Comparison of ENCODE assay signal across 23 mouse cellular contexts in genomic region chr12:75713596-75713995, GRCm38 (mm10). TPM values are rescaled to one million over a fixed set of nuclear protein-coding genes. Genes with fewer than 3 reads are reported as not detected.
A peak's percentile ranks its signal among the peaks of the same experiment; 100 is the strongest.
DNase-seq lines count a peak whose midpoint lies in the region; ATAC-seq and TF ChIP-seq lines count a peak whose summit lies in the region.
"Had no signal": no experiment of that assay in that cellular context is flagged by ENCODE, and none has a peak within 500 bp of the region (broad histone marks: within the 10 kb centered on the region; RNA-seq: fewer than 3 reads in every experiment).

No protein-coding gene starts in this region.

- H3K4me3 ChIP-seq in heart, embryonic 12.5 days, result no peak overlapping the region
- no peak overlapping the region for H3K4me3 ChIP-seq in midbrain, embryonic 11.5 days (ENCODE audit: low read depth, low read length)
- H3K4me3 ChIP-seq in midbrain, postnatal 0 days (ENCODE audit: low read depth, low read length), result no peak overlapping the region
- no peak overlapping the region for H3K4me3 ChIP-seq in thymus, adult 2 months (ENCODE audit: control insufficient read depth, insufficient read depth, low read length)
- H3K4me3 ChIP-seq in MEL (ENCODE audit: control insufficient read depth in 1 of 2, insufficient read depth in 1 of 2, low read depth in 2 of 2, low read length in 2 of 2), result no peak overlapping the region
- no peak overlapping the region for H3K4me3 ChIP-seq in left cerebral cortex, adult 2 months

- no peak for TF ChIP-seq RAD21 in MEL (IDR thresholded peaks at IDR 0.05; ENCODE audit: low read depth, low read length)

- H3K9ac ChIP-seq in heart, embryonic 12.5 days, result no peak overlapping the region
- H3K9ac ChIP-seq in midbrain, embryonic 11.5 days (ENCODE audit: low read length), result no peak overlapping the region
- no peak overlapping the region for H3K9ac ChIP-seq in midbrain, postnatal 0 days (replicated peaks; ENCODE audit: low read length, poor library complexity, severe bottlenecking)
- H3K9ac ChIP-seq in MEL (ENCODE audit: control insufficient read depth, low read depth, low read length, poor library complexity, severe bottlenecking), result no peak overlapping the region

- peaks cover 15% of the 10 kb centered on the region for H3K36me3 ChIP-seq in heart, embryonic 12.5 days
- H3K36me3 ChIP-seq in midbrain, embryonic 11.5 days (ENCODE audit: control insufficient read depth, insufficient read depth, low read length), result no peaks in the 10 kb centered on the region
- 0 out of 2 replicates have a peak, but pooled peaks cover 8% of the 10 kb centered on the region for H3K36me3 ChIP-seq in midbrain, postnatal 0 days (ENCODE audit: insufficient read depth, low read length)
- H3K36me3 ChIP-seq in thymus, adult 2 months (ENCODE audit: control insufficient read depth, insufficient read depth, low read length), result peaks cover 19% of the 10 kb centered on the region
- peaks cover 3 to 21% of the 10 kb centered on the region in 2 experiments; a peak in 3 of 4 replicates for H3K36me3 ChIP-seq in MEL (ENCODE audit: control insufficient read depth in 1 of 2, insufficient read depth in 2 of 2, low read length in 2 of 2)

- no peak for TF ChIP-seq EP300 in MEL (IDR thresholded peaks at IDR 0.05; ENCODE audit: low read depth in 1 of 2, low read length in 2 of 2)

- H3K9me3 ChIP-seq in heart, embryonic 12.5 days (replicated peaks), result no peaks in the 10 kb centered on the region
- H3K9me3 ChIP-seq in midbrain, embryonic 11.5 days (ENCODE audit: control insufficient read depth, low read length), result no peaks in the 10 kb centered on the region
- H3K9me3 ChIP-seq in midbrain, postnatal 0 days (ENCODE audit: low read length), result no peaks in the 10 kb centered on the region
- H3K9me3 ChIP-seq in MEL (replicated peaks; ENCODE audit: insufficient read depth, low read length), result no peaks in the 10 kb centered on the region
- H3K9me3 ChIP-seq: G1E had no signal

- intact Hi-C loops in left cerebral cortex, adult 2 months (cut with DNase I), result no loop called here

- H3K27me3 ChIP-seq in heart, embryonic 12.5 days (replicated peaks), result no peaks in the 10 kb centered on the region
- no peaks in the 10 kb centered on the region for H3K27me3 ChIP-seq in midbrain, embryonic 11.5 days (ENCODE audit: control insufficient read depth, insufficient read depth, low read length)
- no peaks in the 10 kb centered on the region for H3K27me3 ChIP-seq in midbrain, postnatal 0 days (ENCODE audit: insufficient read depth, low read length)
- H3K27me3 ChIP-seq in thymus, adult 2 months (ENCODE audit: control insufficient read depth, insufficient read depth, low read length), result no peaks in the 10 kb centered on the region
- H3K27me3 ChIP-seq in MEL (ENCODE audit: control insufficient read depth in 1 of 2, insufficient read depth in 2 of 2, low read length in 2 of 2), result no peaks in the 10 kb centered on the region
- H3K27me3 ChIP-seq: CH12.LX, Patski had no signal

- DNase-seq in heart, adult 11 months, result peak; percentile 77
- DNase-seq in midbrain, embryonic 11.5 days (ENCODE audit: low spot score, missing footprints), result peak; percentile 66
- DNase-seq in midbrain, postnatal 0 days (ENCODE audit: low spot score), result no peak
- DNase-seq in thymus, adult 2 months, result no peak
- DNase-seq in thymus, postnatal 36 days, result no peak
- no peak for DNase-seq in MEL (ENCODE audit: low read depth, low spot score)
- DNase-seq in left cerebral cortex, adult 2 months (ENCODE audit: extremely low spot score in 1 of 2, low spot score in 2 of 2), result no peak
- DNase-seq: adrenal gland, adult 2 months; adrenal gland, adult 8-10 months; adrenal gland, postnatal 10 days; adrenal gland, postnatal 14 days; adrenal gland, postnatal 25 days; adrenal gland, postnatal 36 days; B cell, adult 2 months; cerebellum, adult 11 months; cerebellum, adult 11-12 months; cerebellum, adult 18-20 months had no signal

- 83% methylated on average over 9 of the region's 9 CpGs for WGBS in heart, embryonic 12.5 days
- 88% methylated on average over 9 of the region's 9 CpGs for WGBS in midbrain, embryonic 11.5 days
- 93% methylated on average over 9 of the region's 9 CpGs for WGBS in midbrain, postnatal 0 days
- 83% methylated on average over 9 of the region's 9 CpGs for WGBS in thymus, adult 2 months

- TF ChIP-seq CTCF in midbrain, postnatal 0 days (IDR thresholded peaks at IDR 0.05), result no peak
- no peak for TF ChIP-seq CTCF in thymus, adult 2 months (IDR thresholded peaks at IDR 0.05; ENCODE audit: borderline replicate concordance, control insufficient read depth, extremely low read depth, insufficient read depth, low read length, poor library complexity)
- TF ChIP-seq CTCF in MEL (IDR thresholded peaks at IDR 0.05 in 2 of 3, conservative IDR thresholded peaks at IDR 0.05 in 1 of 3; ENCODE audit: control insufficient read depth in 1 of 3, insufficient read depth in 1 of 3, low read depth in 2 of 3, low read length in 3 of 3, poor library complexity in 1 of 3, severe bottlenecking in 1 of 3), result no peak
- no peak for TF ChIP-seq CTCF in left cerebral cortex, adult 2 months (IDR thresholded peaks at IDR 0.05)

- H3K4me2 ChIP-seq in heart, embryonic 12.5 days, result no peak overlapping the region
- H3K4me2 ChIP-seq in midbrain, embryonic 11.5 days, result no peak overlapping the region
- no peak overlapping the region for H3K4me2 ChIP-seq in midbrain, postnatal 0 days (ENCODE audit: low read depth, low read length, poor library complexity, severe bottlenecking)

- H3K79me2 ChIP-seq in MEL (ENCODE audit: control insufficient read depth, insufficient read depth, low read length, poor library complexity), result no peaks in the 10 kb centered on the region

- TF ChIP-seq POLR2A in thymus, adult 2 months (IDR thresholded peaks at IDR 0.05; ENCODE audit: control insufficient read depth, extremely low read depth, insufficient read depth, low read length, poor library complexity), result no peak
- TF ChIP-seq POLR2A in MEL (IDR thresholded peaks at IDR 0.05; ENCODE audit: control insufficient read depth in 1 of 2, insufficient read depth in 1 of 2, low read depth in 1 of 2, low read length in 2 of 2, poor library complexity in 1 of 2), result no peak

- no peak for ATAC-seq in heart, embryonic 12.5 days (ENCODE audit: insufficient number of reproducible peaks, low FRiP score)
- ATAC-seq in midbrain, embryonic 11.5 days (ENCODE audit: low FRiP score), result no peak
- no peak for ATAC-seq in midbrain, postnatal 0 days (ENCODE audit: low FRiP score)
- ATAC-seq: activated CD4-positive, CD25-positive, alpha-beta regulatory T cell, adult 4 months; CD4-positive, CD25-positive, alpha-beta regulatory T cell, adult 4 months; Patski had no signal

- no peaks in the 10 kb centered on the region for H3K4me1 ChIP-seq in heart, embryonic 12.5 days (replicated peaks)
- no peaks in the 10 kb centered on the region for H3K4me1 ChIP-seq in midbrain, embryonic 11.5 days (ENCODE audit: control insufficient read depth, insufficient read depth, low read length)
- no peaks in the 10 kb centered on the region for H3K4me1 ChIP-seq in midbrain, postnatal 0 days (ENCODE audit: insufficient read depth, low read length)
- no peaks in the 10 kb centered on the region for H3K4me1 ChIP-seq in thymus, adult 2 months (replicated peaks; ENCODE audit: control insufficient read depth, insufficient read depth, low read length)
- peaks cover 3 to 20% of the 10 kb centered on the region in 2 experiments; a peak in 3 of 4 replicates for H3K4me1 ChIP-seq in MEL (ENCODE audit: control insufficient read depth in 1 of 2, insufficient read depth in 2 of 2, low read length in 2 of 2)

- H3K27ac ChIP-seq in heart, embryonic 12.5 days (ENCODE audit: poor library complexity, severe bottlenecking), result no peak overlapping the region
- no peak overlapping the region for H3K27ac ChIP-seq in midbrain, embryonic 11.5 days (ENCODE audit: low read depth, low read length)
- no peak overlapping the region for H3K27ac ChIP-seq in midbrain, postnatal 0 days (ENCODE audit: low read depth, low read length)
- peak overlapping the region; percentile 37; the same call in 1 of the 2 replicates for H3K27ac ChIP-seq in thymus, adult 2 months (ENCODE audit: control insufficient read depth, insufficient read depth, low read length)
- H3K27ac ChIP-seq in MEL (ENCODE audit: control insufficient read depth, low read depth, low read length), result peak overlapping the region; percentile 53; the same call in 1 of the 2 replicates
- H3K27ac ChIP-seq in left cerebral cortex, adult 2 months, result no peak overlapping the region

TF ChIP-seq in MEL, 35 proteins besides CTCF, POLR2A, EP300 and RAD21 (continues in another document):
- TF ChIP-seq UBTF (IDR thresholded peaks at IDR 0.05; ENCODE audit: borderline replicate concordance, insufficient read depth, low read depth, low read length) (no peak), ZNF384 (IDR thresholded peaks at IDR 0.05; ENCODE audit: low read depth, low read length) (no peak), POLR2AphosphoS5 (IDR thresholded peaks at IDR 0.05; ENCODE audit: borderline replicate concordance, low read depth, low read length) (no peak), ZMIZ1 (IDR thresholded peaks at IDR 0.05; ENCODE audit: low read depth, low read length) (no peak), NELFE (IDR thresholded peaks at IDR 0.05; ENCODE audit: low read depth, low read length) (no peak), MAFK (IDR thresholded peaks at IDR 0.05; ENCODE audit: borderline replicate concordance, low read depth, low read length) (no peak)

RNA-seq across cellular contexts. Expression of gene Sgpp1, which starts 21.9 kb away (rescaled TPM):
- 24.0 and 25.4 TPM in 2 replicates for polyA plus RNA-seq in heart, embryonic 12.5 days (2016; fragmentation: Nextera tagmentation; extraction: Ambion mirVana)
- 10.0 and 10.2 TPM in 2 replicates for polyA plus RNA-seq in midbrain, embryonic 11.5 days (2014; fragmentation: Nextera tagmentation; extraction: Ambion mirVana)
- total RNA-seq in midbrain, postnatal 0 days (2014; rRNA removed), result 35.9 and 36.2 TPM in 2 replicates
- 14.7 and 15.2 TPM in 2 replicates for polyA plus RNA-seq in midbrain, postnatal 0 days (2015; fragmentation: Nextera tagmentation; extraction: Ambion mirVana)
- polyA plus RNA-seq in thymus, adult 2 months (2012; rRNA removed), result 64.9 and 71.0 TPM in 2 replicates
- total RNA-seq in MEL (2012; rRNA removed), result 22.7 and 25.7 TPM in 2 replicates
- 10 to 100 TPM in 1 of 2 experiments, not detected in 1; 28.8 TPM for polyA plus RNA-seq in MEL (2012; ENCODE audit: insufficient read depth in 1 of 2, insufficient read length in 2 of 2, low read depth in 1 of 2, low replicate concordance in 2 of 2, missing spikeins in 1 of 2)
- total RNA-seq in left cerebral cortex, adult 2 months (2021), result 10 to 100 TPM; 27.5 to 29.4 TPM

RNA-seq across cellular contexts. Expression of gene Wdr89, which starts 44.3 kb away (rescaled TPM):
- 8.6 and 9.8 TPM in 2 replicates for polyA plus RNA-seq in heart, embryonic 12.5 days (2016; fragmentation: Nextera tagmentation; extraction: Ambion mirVana)
- 10.5 and 11.1 TPM in 2 replicates for polyA plus RNA-seq in midbrain, embryonic 11.5 days (2014; fragmentation: Nextera tagmentation; extraction: Ambion mirVana)
- total RNA-seq in midbrain, postnatal 0 days (2014; rRNA removed), result 3.3 and 3.5 TPM in 2 replicates
- 2.9 and 3.5 TPM in 2 replicates for polyA plus RNA-seq in midbrain, postnatal 0 days (2015; fragmentation: Nextera tagmentation; extraction: Ambion mirVana)
- 3.2 and 4.6 TPM in 2 replicates for polyA plus RNA-seq in thymus, adult 2 months (2012; rRNA removed)
- 18.5 and 31.2 TPM in 2 replicates for total RNA-seq in MEL (2012; rRNA removed)
- polyA plus RNA-seq in MEL (2012; ENCODE audit: insufficient read depth in 1 of 2, insufficient read length in 2 of 2, low read depth in 1 of 2, low replicate concordance in 2 of 2, missing spikeins in 1 of 2), result 10 to 100 TPM; 10.2 to 57.8 TPM
- total RNA-seq in left cerebral cortex, adult 2 months (2021), result 1 to 10 TPM; 2.3 to 3.7 TPM

Comparison
In these comparisons a context has a peak if more than half of its experiments do, and no peak if none do; other contexts are left out.
1. DNase-seq: peak in heart, adult 11 months (single experiment) and midbrain, embryonic 11.5 days (single experiment); none in midbrain, postnatal 0 days (single experiment), thymus, adult 2 months (single experiment), thymus, postnatal 36 days (0 of 2), MEL (single experiment) and left cerebral cortex, adult 2 months (0 of 2).
2. H3K27ac ChIP-seq: peak in thymus, adult 2 months (single experiment) and MEL (single experiment); none in heart, embryonic 12.5 days (single experiment), midbrain, embryonic 11.5 days (single experiment), midbrain, postnatal 0 days (single experiment) and left cerebral cortex, adult 2 months (single experiment).